Mouse (Mus musculus): ENCODE data around the gene Plekhg3.

DNA sequence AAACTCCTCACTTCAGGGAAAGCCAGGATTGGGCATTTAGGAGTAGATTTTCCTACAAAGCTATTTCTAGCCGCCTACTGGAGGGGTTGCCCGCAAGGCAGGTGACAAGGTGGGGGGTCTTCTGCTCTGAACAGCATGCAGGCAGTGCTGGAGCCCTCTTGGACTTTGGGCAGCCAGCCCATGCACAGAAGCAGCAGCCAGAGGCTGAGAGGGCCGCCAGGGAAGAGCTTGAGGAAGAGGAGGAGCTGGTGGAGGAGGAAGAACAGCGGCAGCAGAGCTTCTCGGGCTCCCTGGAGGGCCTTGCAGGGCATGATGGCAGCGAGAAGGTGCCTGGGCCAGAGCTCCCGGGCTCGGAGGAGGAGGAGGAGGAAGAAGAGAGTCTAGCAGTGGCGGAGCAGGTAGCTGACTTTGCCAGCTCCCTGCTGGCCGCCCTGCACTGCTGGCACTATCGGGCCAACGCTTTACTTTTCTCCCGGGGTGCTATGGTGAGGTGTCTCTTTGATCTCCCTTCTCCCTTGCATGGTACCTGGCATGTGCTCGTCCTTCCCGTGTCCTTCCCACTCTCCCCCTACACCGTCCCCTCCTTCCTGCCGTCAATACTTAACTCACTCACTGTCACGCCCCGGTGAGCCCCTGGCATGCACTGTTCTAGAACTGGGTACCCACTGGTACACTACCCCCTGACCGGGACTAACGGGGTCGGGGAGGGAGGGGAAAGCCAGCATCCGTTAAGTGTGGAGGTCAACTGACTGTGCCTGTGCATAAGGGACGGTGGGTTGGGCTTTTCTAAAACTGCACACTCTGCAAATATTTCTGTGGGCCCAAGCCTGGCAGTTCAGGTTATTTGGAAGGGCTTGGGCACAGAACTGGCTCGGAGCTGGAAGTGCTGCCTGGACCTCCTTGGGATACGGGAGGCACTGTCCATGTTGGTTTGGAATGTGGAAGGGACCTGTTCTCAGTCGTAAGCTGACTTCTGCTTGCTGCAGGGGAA is 41.9 kb downstream of the Plekhg3 start:
- no peak for TF ChIP-seq CTCF (IDR thresholded peaks at IDR 0.05)
- TF ChIP-seq EP300 (IDR thresholded peaks at IDR 0.05), result no peak
